Mouse (Mus musculus) forebrain, embryonic 10.5 days (tissue): Measurements from ENCODE around the gene Naa40. TPM values are rescaled to one million over a fixed set of nuclear protein-coding genes. Genes with fewer than 3 reads are reported as not detected.

ENCODE experiments used
- DNase-seq: peaks from one replicate; pipeline ENCODE4 v3.0.0-alpha.2; 2017; ENCODE audit warnings: low spot score; ENCODE audit errors: extremely low spot score
- H3K27ac ChIP-seq: fragments of 300-500 bp; sonication (generic); 2 replicates; pipeline ENCODE4 v1.5.1; 2016; ENCODE audit warnings: mild to moderate bottlenecking
- H3K27me3 ChIP-seq: fragments of 300-500 bp; sonication (generic); 2 replicates; pipeline ENCODE4 v1.6.1; 2016; ENCODE audit warnings: mild to moderate bottlenecking; ENCODE audit not compliant: poor library complexity, severe bottlenecking
- H3K36me3 ChIP-seq: fragments of 300-500 bp; sonication (generic); replicated peaks from 2 replicates; pipeline ENCODE4 v1.6.1; 2016; ENCODE audit warnings: mild to moderate bottlenecking, moderate library complexity
- H3K4me1 ChIP-seq: fragments of 300-500 bp; sonication (generic); 2 replicates; pipeline ENCODE4 v1.6.1; 2016
- H3K4me3 ChIP-seq: fragments of 300-500 bp; sonication (generic); 2 replicates; pipeline ENCODE4 v1.5.1; 2016; ENCODE audit warnings: mild to moderate bottlenecking, moderate library complexity
- H3K9me3 ChIP-seq: fragments of 300-500 bp; sonication (generic); 2 replicates; pipeline ENCODE4 v1.6.1; 2016; ENCODE audit warnings: mild to moderate bottlenecking, moderate library complexity
- WGBS: fragments of 180-500 bp; shearing (Covaris S2); methylation state at CpG from one replicate; pipeline ENCODE4 v1.1.7; 2016; 5-methylcytosine and 5-hydroxymethylcytosine counted together
- polyA plus RNA-seq: library from polyadenylated mRNA; unstranded; fragments of >200 nt; fragmentation: Nextera tagmentation; extraction: Ambion mirVana; gene quantifications from 2 replicates; pipeline ENCODE4 v1.2.1, GENCODE M21; 2016

Gene Naa40
- polyA plus RNA-seq, 1 experiment from 2014 or later = 106 TPM

GRCm38 (mm10) chr19:7261964-7262363 is 21.0 kb upstream of the Naa40 start:
- Histone ChIP-seq H3K4me1 (peaks cover 32% of the 10 kb centered on the region), H3K36me3 (no peaks in the 10 kb centered on the region), H3K27ac (no peak overlapping the region), H3K27me3 (no peaks in the 10 kb centered on the region), H3K4me3 (no peak overlapping the region), H3K9me3 (peaks cover 7% of the 10 kb centered on the region; the same call in 1 of the 2 replicates)
- WGBS = 96% methylated on average over 3 of the region's 3 CpGs
- no peak for DNase-seq

- Histone ChIP-seq H3K27me3 (no peaks in the 10 kb centered on the region), H3K4me1 (peaks cover 27% of the 10 kb centered on the region), H3K27ac (no peak overlapping the region), H3K9me3 (peaks cover 7% of the 10 kb centered on the region; the same call in 1 of the 2 replicates), H3K36me3 (no peaks in the 10 kb centered on the region), H3K4me3 (no peak overlapping the region)
- DNase-seq = no peak
- 94% methylated on average over 1 of the region's 1 CpGs for WGBS
Observed at GRCm38 (mm10) chr19:7261476-7261875, 20.5 kb upstream of the Naa40 start.

- peaks cover 7% of the 10 kb centered on the region; the same call in 1 of the 2 replicates for H3K9me3 ChIP-seq
- H3K27me3 ChIP-seq = no peaks in the 10 kb centered on the region
- no peak overlapping the region for H3K27ac ChIP-seq
- 88% methylated on average over 5 of the region's 5 CpGs for WGBS
- DNase-seq = no peak
- H3K4me3 ChIP-seq = no peak overlapping the region
- no peaks in the 10 kb centered on the region for H3K4me1 ChIP-seq
- H3K36me3 ChIP-seq = no peaks in the 10 kb centered on the region
Observed at GRCm38 (mm10) chr19:7257881-7258280, 16.9 kb upstream of the Naa40 start.

DNA sequence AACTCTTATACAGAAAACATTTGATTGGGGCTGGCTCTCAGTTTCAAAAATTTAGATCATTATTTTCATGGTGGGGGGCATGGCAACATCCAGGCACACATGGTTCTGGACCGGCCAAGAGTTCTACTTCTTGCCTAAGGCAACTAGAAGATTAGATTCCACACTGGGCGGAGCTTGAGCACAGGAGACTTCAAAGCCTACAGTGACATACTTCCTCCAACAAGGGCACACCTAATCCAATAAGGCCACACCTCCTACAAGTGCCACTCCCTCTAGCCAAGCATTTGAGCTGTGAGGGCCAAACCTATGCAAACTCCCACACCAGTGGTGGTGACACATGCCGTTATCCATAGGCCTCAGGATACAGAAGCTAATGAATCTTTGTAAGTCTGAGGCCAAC is 5.0 kb upstream of the Naa40 start:
- H3K4me1 ChIP-seq = peaks cover 9% of the 10 kb centered on the region

GRCm38 (mm10) chr19:7240291-7240690 is 692 bp downstream of the Naa40 start:
- peak; percentile 32 for DNase-seq
- Histone ChIP-seq H3K9me3 (no peaks in the 10 kb centered on the region), H3K36me3 (peaks cover 38% of the 10 kb centered on the region), H3K27ac (peak overlapping the region; percentile 95), H3K4me3 (peak overlapping the region; percentile 83), H3K27me3 (peaks cover 14% of the 10 kb centered on the region), H3K4me1 (peaks cover 41% of the 10 kb centered on the region)
- 7% methylated on average over 13 of the region's 13 CpGs for WGBS

More for the DNA sequence above, 5.0 kb upstream of the Naa40 start:
- DNase-seq = no peak
- WGBS = 86% methylated on average over 3 of the region's 3 CpGs
- no peaks in the 10 kb centered on the region for H3K36me3 ChIP-seq
- no peak overlapping the region for H3K4me3 ChIP-seq
- H3K27ac ChIP-seq = no peak overlapping the region
- no peaks in the 10 kb centered on the region for H3K9me3 ChIP-seq
- H3K27me3 ChIP-seq = peaks cover 14% of the 10 kb centered on the region

GRCm38 (mm10) chr19:7239574-7239973 is 1.4 kb downstream of the Naa40 start:
- Histone ChIP-seq H3K4me3 (peak overlapping the region; percentile 83), H3K27ac (0 out of 2 replicates have a peak overlapping the region, but pooled peaks have one; percentile 95), H3K4me1 (peaks cover 41% of the 10 kb centered on the region), H3K36me3 (peaks cover 43% of the 10 kb centered on the region), H3K9me3 (no peaks in the 10 kb centered on the region), H3K27me3 (peaks cover 14% of the 10 kb centered on the region)
- 88% methylated on average over 3 of the region's 3 CpGs for WGBS
- DNase-seq = no peak

- 93% methylated on average over 4 of the region's 4 CpGs for WGBS
- peaks cover 71% of the 10 kb centered on the region for H3K36me3 ChIP-seq
- H3K4me1 ChIP-seq = peaks cover 39% of the 10 kb centered on the region
- no peaks in the 10 kb centered on the region for H3K9me3 ChIP-seq
- DNase-seq = no peak
- peaks cover 1% of the 10 kb centered on the region for H3K27me3 ChIP-seq
- H3K4me3 ChIP-seq = no peak overlapping the region
- H3K27ac ChIP-seq = no peak overlapping the region
Observed at GRCm38 (mm10) chr19:7236742-7237141, 4.2 kb downstream of the Naa40 start.

- 93% methylated on average over 2 of the region's 2 CpGs for WGBS
- DNase-seq = no peak
- H3K4me1 ChIP-seq = peaks cover 32% of the 10 kb centered on the region
- no peaks in the 10 kb centered on the region for H3K27me3 ChIP-seq
- H3K27ac ChIP-seq = no peak overlapping the region
- no peak overlapping the region for H3K4me3 ChIP-seq
- H3K36me3 ChIP-seq = peaks cover 79% of the 10 kb centered on the region
- H3K9me3 ChIP-seq = no peaks in the 10 kb centered on the region
Observed at GRCm38 (mm10) chr19:7236011-7236410, 5.0 kb downstream of the Naa40 start.

DNA sequence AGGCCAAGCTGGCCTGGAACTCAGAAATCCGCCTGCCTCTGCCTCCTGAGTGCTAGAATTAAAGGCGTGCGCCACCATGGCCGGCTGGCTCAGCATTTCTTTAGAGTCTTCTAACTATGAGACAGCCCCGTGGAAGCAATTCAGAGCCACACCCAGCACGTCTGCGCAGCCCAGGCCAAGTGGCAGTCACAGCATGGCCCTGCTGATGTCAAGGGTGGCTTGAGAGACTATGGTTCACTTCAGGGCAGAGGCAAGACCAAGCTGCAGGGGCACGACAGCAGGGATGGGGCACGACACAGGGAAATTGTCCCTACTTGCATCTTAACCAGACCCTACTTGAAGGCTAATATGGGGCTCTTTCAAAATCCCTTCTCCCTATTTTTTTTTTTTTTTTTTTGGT is 5.5 kb downstream of the Naa40 start:
- Histone ChIP-seq H3K4me3 (no peak overlapping the region), H3K9me3 (no peaks in the 10 kb centered on the region), H3K27me3 (no peaks in the 10 kb centered on the region), H3K4me1 (peaks cover 31% of the 10 kb centered on the region), H3K27ac (no peak overlapping the region), H3K36me3 (peaks cover 84% of the 10 kb centered on the region)
- 92% methylated on average over 9 of the region's 9 CpGs for whole genome bisulfite sequencing
- DNase-seq = no peak

DNA sequence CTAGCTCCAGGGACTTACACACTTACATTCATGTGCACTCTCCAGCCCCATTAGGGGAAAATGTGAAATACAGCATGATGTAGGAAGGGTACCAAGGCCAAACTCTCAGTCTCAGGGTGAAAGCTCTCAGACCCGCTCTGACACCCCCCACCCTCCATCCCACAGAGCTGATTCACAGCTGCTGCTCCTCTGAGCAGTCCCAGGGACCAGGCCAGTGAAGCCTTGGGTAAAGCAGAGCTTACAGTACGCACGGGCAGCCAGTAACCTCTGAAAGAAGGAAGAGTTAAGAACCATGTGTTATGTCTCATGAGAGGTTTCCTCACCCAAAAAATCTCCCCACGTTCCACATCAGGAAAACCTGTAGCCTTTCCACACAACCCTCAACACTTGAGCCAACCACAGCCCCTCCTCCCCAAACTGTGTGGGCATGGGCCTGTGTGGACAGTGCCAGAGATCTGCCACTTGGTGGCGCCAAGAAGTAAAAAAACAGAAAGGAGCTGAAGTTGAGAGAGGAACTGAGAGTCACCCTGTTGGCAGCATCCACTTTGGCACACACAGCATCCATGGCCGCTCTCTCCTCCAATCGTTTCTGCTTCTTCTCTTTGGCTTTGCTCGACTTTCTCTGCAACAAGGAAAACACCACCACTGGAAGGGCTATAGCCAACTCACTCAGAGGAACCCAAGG is 6.3 kb downstream of the Naa40 start:
- H3K36me3 ChIP-seq = peaks cover 92% of the 10 kb centered on the region
- peak; percentile 70 for DNase-seq
- no peak overlapping the region for H3K4me3 ChIP-seq
- H3K27me3 ChIP-seq = no peaks in the 10 kb centered on the region
- H3K4me1 ChIP-seq = peaks cover 23% of the 10 kb centered on the region
- no peaks in the 10 kb centered on the region for H3K9me3 ChIP-seq
- no peak overlapping the region for H3K27ac ChIP-seq
- 69% methylated on average over 8 of the region's 8 CpGs for WGBS

DNA sequence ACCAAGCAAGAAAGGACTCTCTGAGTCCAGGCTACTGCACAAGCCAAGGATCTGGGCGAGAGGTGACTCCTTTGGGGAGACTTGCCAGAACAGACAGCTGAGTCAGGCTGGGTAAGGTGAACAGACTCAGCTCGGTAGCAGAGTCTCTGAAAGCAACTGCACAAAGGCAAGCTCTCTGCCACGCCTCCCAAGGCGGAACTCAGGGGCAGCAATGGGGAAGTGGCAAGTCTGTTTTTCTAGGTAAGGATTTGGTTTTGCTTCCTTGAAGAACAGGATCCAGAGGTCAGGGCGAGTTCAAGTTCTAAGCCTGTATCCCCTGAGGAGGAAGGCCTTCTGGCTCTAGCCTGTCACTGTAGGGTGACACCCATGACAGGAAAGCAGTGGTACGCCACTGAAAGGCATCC is 14.5 kb downstream of the Naa40 start:
- Histone ChIP-seq H3K4me3 (no peak overlapping the region), H3K36me3 (peaks cover 70% of the 10 kb centered on the region), H3K9me3 (peaks cover 6% of the 10 kb centered on the region; the same call in 1 of the 2 replicates), H3K27ac (no peak overlapping the region), H3K27me3 (no peaks in the 10 kb centered on the region), H3K4me1 (no peaks in the 10 kb centered on the region)
- no peak for DNase-seq
- WGBS = 78% methylated on average over 6 of the region's 6 CpGs

- WGBS = 92% methylated on average over 9 of the region's 9 CpGs
- no peak for DNase-seq
- peaks cover 57% of the 10 kb centered on the region for H3K36me3 ChIP-seq
- no peak overlapping the region for H3K27ac ChIP-seq
- no peak overlapping the region for H3K4me3 ChIP-seq
- no peaks in the 10 kb centered on the region for H3K4me1 ChIP-seq
- H3K27me3 ChIP-seq = no peaks in the 10 kb centered on the region
- peaks cover 6% of the 10 kb centered on the region; the same call in 1 of the 2 replicates for H3K9me3 ChIP-seq
Observed at GRCm38 (mm10) chr19:7225096-7225690, 15.8 kb downstream of the Naa40 start.

GRCm38 (mm10) chr19:7224253-7224652 is 16.7 kb downstream of the Naa40 start:
- no peaks in the 10 kb centered on the region for H3K27me3 ChIP-seq
- no peak overlapping the region for H3K4me3 ChIP-seq
- H3K27ac ChIP-seq = no peak overlapping the region
- 80% methylated on average over 3 of the region's 3 CpGs for WGBS
- H3K36me3 ChIP-seq = peaks cover 48% of the 10 kb centered on the region
- no peak for DNase-seq
- peaks cover 6% of the 10 kb centered on the region; the same call in 1 of the 2 replicates for H3K9me3 ChIP-seq
- no peaks in the 10 kb centered on the region for H3K4me1 ChIP-seq
